Comparison of ENCODE assay signal across 25 mouse cellular contexts in the genomic region with DNA sequence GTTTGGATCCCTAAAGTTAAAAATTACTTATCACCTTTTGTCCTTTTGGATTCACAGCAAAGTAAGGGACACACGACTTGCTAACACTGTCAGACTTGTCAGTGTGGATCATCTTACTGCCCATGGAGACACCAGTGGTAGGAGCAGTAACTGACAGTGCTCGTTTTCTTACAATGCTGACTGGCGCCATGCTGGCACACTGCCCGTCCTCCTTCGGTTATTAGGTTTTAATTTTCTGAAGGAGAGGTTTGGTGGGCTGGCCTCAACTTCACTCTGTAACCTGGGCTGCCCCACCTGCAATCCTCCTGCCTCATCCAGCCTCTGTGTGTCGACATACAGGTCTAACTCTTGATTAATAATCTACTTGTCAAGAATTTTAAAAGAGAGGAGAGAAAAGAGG.
"Had no signal": no experiment of that assay in that cellular context is flagged by ENCODE, and none has a peak within 500 bp of the region (broad histone marks: within the 10 kb centered on the region; RNA-seq: fewer than 3 reads in every experiment).

No protein-coding gene starts in this region.

- H3K4me3 ChIP-seq: gastrocnemius, adult 2 months; heart, embryonic 10.5 days; heart, embryonic 12.5 days; hindbrain, embryonic 10.5 days; hindbrain, embryonic 12.5 days; intestine, embryonic 15.5 days; layer of hippocampus, adult 2 months; left cerebral cortex, adult 2 months; limb, embryonic 10.5 days; limb, embryonic 12.5 days; liver, embryonic 13.5 days; liver, embryonic 15.5 days had no signal

- H3K4me1 ChIP-seq: heart, embryonic 12.5 days; hindbrain, embryonic 12.5 days; liver, embryonic 13.5 days had no signal

- H3K9me3 ChIP-seq: heart, embryonic 10.5 days; heart, embryonic 12.5 days; hindbrain, embryonic 10.5 days; hindbrain, embryonic 12.5 days; intestine, embryonic 15.5 days; limb, embryonic 10.5 days; limb, embryonic 12.5 days; liver, embryonic 13.5 days; liver, embryonic 15.5 days had no signal

- H3K9ac ChIP-seq: heart, embryonic 12.5 days; hindbrain, embryonic 12.5 days; hindbrain, embryonic 14.5 days; intestine, embryonic 15.5 days; limb, embryonic 12.5 days; liver, embryonic 13.5 days; liver, embryonic 15.5 days; liver, postnatal 0 days had no signal

- DNase-seq: gastrocnemius, adult 2 months; gastrocnemius, postnatal 10 days; gastrocnemius, postnatal 25 days; heart, adult 18-20 months; heart, postnatal 10 days; heart, postnatal 4 days; kidney, postnatal 4 days; liver; liver, embryonic 13.5 days; liver, postnatal 0 days had no signal

- ATAC-seq: hindbrain, embryonic 16.5 days; inflammation-experienced regulatory T-cells, adult 6 months; intestine, embryonic 15.5 days; intestine, postnatal 0 days; liver, postnatal 0 days had no signal

- H3K36me3 ChIP-seq: intestine, embryonic 15.5 days; liver, embryonic 15.5 days had no signal

- H3K4me2 ChIP-seq: heart, embryonic 12.5 days; hindbrain, embryonic 12.5 days; hindbrain, embryonic 14.5 days; intestine, embryonic 15.5 days; limb, embryonic 12.5 days; liver, embryonic 11.5 days; liver, embryonic 13.5 days; liver, embryonic 15.5 days had no signal

- H3K27ac ChIP-seq: gastrocnemius, adult 2 months; heart, embryonic 10.5 days; hindbrain, embryonic 10.5 days; hindbrain, embryonic 12.5 days; hindbrain, embryonic 14.5 days; intestine, embryonic 15.5 days; layer of hippocampus, adult 2 months; left cerebral cortex, adult 2 months; limb, embryonic 10.5 days; limb, embryonic 12.5 days; liver, embryonic 13.5 days; liver, embryonic 15.5 days had no signal

- H3K27me3 ChIP-seq: heart, embryonic 12.5 days; hindbrain, embryonic 12.5 days; intestine, embryonic 15.5 days; limb, embryonic 12.5 days; liver, embryonic 13.5 days; liver, embryonic 15.5 days had no signal
